Mouse (Mus musculus): ENCODE data around the gene Mageb2.
"Not testable (repeated sequence)": the region's sequence is repeated elsewhere in the genome, so short reads cannot be mapped to it uniquely, and the experiment has no call there.

Gene Mageb2

GRCm38 (mm10) chrX:91331390-91331789, at the start of gene Mageb2:
Mageb2 (plus strand) TSS chrX:91331690.
- not testable (repeated sequence) for DNase-seq

- not testable (repeated sequence) for DNase-seq
Measured at GRCm38 (mm10) chrX:91313256-91313655, 18.2 kb upstream of the Mageb2 start.
